Mouse (Mus musculus): Measurements from ENCODE around the gene Nsun7.

DNA sequence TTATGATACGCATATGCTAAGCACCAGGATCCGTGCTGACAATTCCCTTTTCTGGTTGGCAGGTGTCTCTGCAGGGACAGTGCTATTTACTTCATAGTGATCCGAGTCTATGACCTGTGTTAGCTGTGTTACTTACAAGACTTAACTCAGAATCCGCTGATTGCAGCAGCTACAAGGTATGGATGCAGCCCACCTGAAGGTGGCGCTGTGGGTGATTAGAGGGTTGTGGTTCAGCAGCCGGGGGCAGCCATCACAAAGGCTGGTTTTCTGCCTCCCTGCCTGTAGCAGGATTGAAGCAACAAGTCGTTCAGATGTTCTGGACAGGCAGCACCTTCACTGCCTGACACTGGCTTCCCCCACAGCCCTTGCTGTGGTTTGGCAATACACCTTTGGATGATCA is 78.9 kb downstream of the Nsun7 start:
- TF ChIP-seq CTCF (IDR thresholded peaks at IDR 0.05 in 2 of 3, conservative IDR thresholded peaks at IDR 0.05 in 1 of 3; ENCODE audit: control insufficient read depth in 1 of 3, insufficient read depth in 1 of 3, low read depth in 2 of 3, low read length in 3 of 3, poor library complexity in 1 of 3, severe bottlenecking in 1 of 3) (no peak), CHD1 (IDR thresholded peaks at IDR 0.05; ENCODE audit: low read depth, low read length) (no peak), HCFC1 (IDR thresholded peaks at IDR 0.05; ENCODE audit: low read depth, low read length) (no peak), TCF12 (IDR thresholded peaks at IDR 0.05; ENCODE audit: low read depth, low read length) (no peak), POLR2A (IDR thresholded peaks at IDR 0.05; ENCODE audit: control insufficient read depth in 1 of 2, insufficient read depth in 1 of 2, low read depth in 1 of 2, low read length in 2 of 2, poor library complexity in 1 of 2) (no peak), ELF1 (IDR thresholded peaks at IDR 0.05; ENCODE audit: low read depth, low read length) (no peak), E2F4 (IDR thresholded peaks at IDR 0.05; ENCODE audit: borderline replicate concordance, low read depth, low read length) (no peak), MEF2A (IDR thresholded peaks at IDR 0.05; ENCODE audit: extremely low read depth, insufficient replicate concordance, low read depth, low read length, poor library complexity, severe bottlenecking) (no peak), RCOR1 (IDR thresholded peaks at IDR 0.05; ENCODE audit: low read depth, low read length) (no peak), POLR2AphosphoS2 (IDR thresholded peaks at IDR 0.05; ENCODE audit: low read length) (no peak), UBTF (IDR thresholded peaks at IDR 0.05; ENCODE audit: borderline replicate concordance, insufficient read depth, low read depth, low read length) (no peak), ETS1 (IDR thresholded peaks at IDR 0.05; ENCODE audit: low read depth, low read length) (no peak)

All from MEL (cell line).